In genomic region chr16:18387704-18388582, GRCm38 (mm10) we compare ENCODE assay signal across 8 mouse cellular contexts. TPM values are rescaled to one million over a fixed set of nuclear protein-coding genes. Genes with fewer than 3 reads are reported as not detected.
DNase-seq lines count a peak whose midpoint lies in the region; ATAC-seq and TF ChIP-seq lines count a peak whose summit lies in the region.

No protein-coding gene starts in this region.

- H3K4me3 ChIP-seq in layer of hippocampus, adult 2 months = no peak overlapping the region
- H3K4me3 ChIP-seq in intestine, postnatal 0 days (ENCODE audit: low read depth, low read length) = no peak overlapping the region
- no peak overlapping the region for H3K4me3 ChIP-seq in midbrain, postnatal 0 days (ENCODE audit: low read depth, low read length)

- no peaks in the 10 kb centered on the region for H3K27me3 ChIP-seq in intestine, postnatal 0 days (replicated peaks; ENCODE audit: control insufficient read depth, insufficient read depth, low read length)
- no peaks in the 10 kb centered on the region for H3K27me3 ChIP-seq in midbrain, postnatal 0 days (ENCODE audit: insufficient read depth, low read length)

- ATAC-seq in intestine, postnatal 0 days = no peak
- no peak for ATAC-seq in midbrain, postnatal 0 days (ENCODE audit: low FRiP score)

- DNase-seq in layer of hippocampus, adult 2 months (ENCODE audit: low spot score in 2 of 2) = no peak
- no peak for DNase-seq in layer of hippocampus, adult 9-10 months (ENCODE audit: low spot score)
- DNase-seq in c-Kit-positive CD71-positive TER-119-positive erythroid progenitor cells, embryonic 14.5 days (ENCODE audit: low spot score) = peak; percentile 52
- no peak for DNase-seq in midbrain, postnatal 0 days (ENCODE audit: low spot score)
- no peak for DNase-seq in urinary bladder, postnatal 10 days (ENCODE audit: low spot score)
- DNase-seq in retina, embryonic 14.5 days (ENCODE audit: low spot score) = no peak
- DNase-seq in adrenal gland, postnatal 10 days = no peak

- H3K9ac ChIP-seq in intestine, postnatal 0 days (ENCODE audit: low read depth, low read length) = no peak overlapping the region
- H3K9ac ChIP-seq in midbrain, postnatal 0 days (replicated peaks; ENCODE audit: low read length, poor library complexity, severe bottlenecking) = no peak overlapping the region

- H3K36me3 ChIP-seq in intestine, postnatal 0 days (ENCODE audit: control insufficient read depth, insufficient read depth) = no peaks in the 10 kb centered on the region
- H3K36me3 ChIP-seq in midbrain, postnatal 0 days (ENCODE audit: insufficient read depth, low read length) = peaks cover 5% of the 10 kb centered on the region; the same call in 1 of the 2 replicates

- no peak overlapping the region for H3K4me2 ChIP-seq in intestine, postnatal 0 days (replicated peaks; ENCODE audit: low read depth)
- no peak overlapping the region for H3K4me2 ChIP-seq in midbrain, postnatal 0 days (ENCODE audit: low read depth, low read length, poor library complexity, severe bottlenecking)

- no peaks in the 10 kb centered on the region for H3K9me3 ChIP-seq in intestine, postnatal 0 days (ENCODE audit: control insufficient read depth)
- H3K9me3 ChIP-seq in midbrain, postnatal 0 days (ENCODE audit: low read length) = no peaks in the 10 kb centered on the region

- no peaks in the 10 kb centered on the region for H3K4me1 ChIP-seq in intestine, postnatal 0 days (replicated peaks; ENCODE audit: control insufficient read depth, insufficient read depth, low read length)
- H3K4me1 ChIP-seq in midbrain, postnatal 0 days (ENCODE audit: insufficient read depth, low read length) = no peaks in the 10 kb centered on the region

- no peak for TF ChIP-seq CTCF in layer of hippocampus, adult 2 months (conservative IDR thresholded peaks at IDR 0.05)
- no peak for TF ChIP-seq CTCF in intestine, postnatal 0 days (IDR thresholded peaks at IDR 0.05; ENCODE audit: low read depth)
- no peak for TF ChIP-seq CTCF in midbrain, postnatal 0 days (IDR thresholded peaks at IDR 0.05)

- H3K27ac ChIP-seq in layer of hippocampus, adult 2 months = peak overlapping the region; percentile 51; the same call in 1 of the 2 replicates
- peak overlapping the region; percentile 36; the same call in 1 of the 2 replicates for H3K27ac ChIP-seq in intestine, postnatal 0 days (ENCODE audit: low read depth, low read length)
- H3K27ac ChIP-seq in midbrain, postnatal 0 days (ENCODE audit: low read depth, low read length) = peak overlapping the region; percentile 47

- 42% methylated on average over 6 of the region's 7 CpGs for WGBS in intestine, postnatal 0 days
- WGBS in midbrain, postnatal 0 days = 33% methylated on average over 5 of the region's 7 CpGs

RNA-seq across cellular contexts. Expression of gene Txnrd2, which starts 38.2 kb away (rescaled TPM):
- 10 to 100 TPM; 19.7 to 21.4 TPM for total RNA-seq in layer of hippocampus, adult 2 months (2021)
- 24.8 and 25.0 TPM in 2 replicates for polyA plus RNA-seq in intestine, postnatal 0 days (2015; fragmentation: Nextera tagmentation; extraction: Ambion mirVana)
- total RNA-seq in midbrain, postnatal 0 days (2014; rRNA removed) = 13.3 and 22.9 TPM in 2 replicates
- 38.3 and 42.6 TPM in 2 replicates for polyA plus RNA-seq in midbrain, postnatal 0 days (2015; fragmentation: Nextera tagmentation; extraction: Ambion mirVana)
- 10 to 100 TPM; 61.5 to 62.8 TPM for total RNA-seq in adrenal gland, postnatal 10 days (2021)

RNA-seq across cellular contexts. Expression of gene Comt, which starts 38.7 kb away (rescaled TPM):
- total RNA-seq in layer of hippocampus, adult 2 months (2021) = 10 to 100 TPM; 74.6 to 75.1 TPM
- 103 and 107 TPM in 2 replicates for polyA plus RNA-seq in intestine, postnatal 0 days (2015; fragmentation: Nextera tagmentation; extraction: Ambion mirVana)
- total RNA-seq in midbrain, postnatal 0 days (2014; rRNA removed) = 62.3 and 74.6 TPM in 2 replicates
- polyA plus RNA-seq in midbrain, postnatal 0 days (2015; fragmentation: Nextera tagmentation; extraction: Ambion mirVana) = 95.0 and 103 TPM in 2 replicates
- total RNA-seq in adrenal gland, postnatal 10 days (2021) = 100 to 1,000 TPM; 131 to 148 TPM

RNA-seq across cellular contexts. Expression of gene Arvcf, which starts 40.0 kb away (rescaled TPM):
- total RNA-seq in layer of hippocampus, adult 2 months (2021) = 10 to 100 TPM; 40.4 to 41.4 TPM
- 9.3 and 9.6 TPM in 2 replicates for polyA plus RNA-seq in intestine, postnatal 0 days (2015; fragmentation: Nextera tagmentation; extraction: Ambion mirVana)
- 161 and 219 TPM in 2 replicates for total RNA-seq in midbrain, postnatal 0 days (2014; rRNA removed)
- polyA plus RNA-seq in midbrain, postnatal 0 days (2015; fragmentation: Nextera tagmentation; extraction: Ambion mirVana) = 54.5 and 60.6 TPM in 2 replicates
- total RNA-seq in adrenal gland, postnatal 10 days (2021) = 10 to 100 TPM; 29.4 to 39.2 TPM

RNA-seq across cellular contexts. Expression of gene Tango2, which starts 40.0 kb away (rescaled TPM):
- 100 to 1,000 TPM; 128 to 130 TPM for total RNA-seq in layer of hippocampus, adult 2 months (2021)
- 78.6 and 85.2 TPM in 2 replicates for polyA plus RNA-seq in intestine, postnatal 0 days (2015; fragmentation: Nextera tagmentation; extraction: Ambion mirVana)
- 40.3 and 44.1 TPM in 2 replicates for total RNA-seq in midbrain, postnatal 0 days (2014; rRNA removed)
- 88.0 and 94.8 TPM in 2 replicates for polyA plus RNA-seq in midbrain, postnatal 0 days (2015; fragmentation: Nextera tagmentation; extraction: Ambion mirVana)
- 10 to 100 TPM; 32.8 to 37.0 TPM for total RNA-seq in adrenal gland, postnatal 10 days (2021)
